Mouse (Mus musculus): ENCODE data around the gene Gm20852. TPM values are rescaled to one million over a fixed set of nuclear protein-coding genes. Genes with fewer than 3 reads are reported as not detected.
"Not testable (repeated sequence)": the region's sequence is repeated elsewhere in the genome, so short reads cannot be mapped to it uniquely, and the experiment has no call there.

Gene Gm20852
- not detected in 2 replicates for polyA plus RNA-seq (2016; fragmentation: Nextera tagmentation; extraction: Ambion mirVana)

DNA sequence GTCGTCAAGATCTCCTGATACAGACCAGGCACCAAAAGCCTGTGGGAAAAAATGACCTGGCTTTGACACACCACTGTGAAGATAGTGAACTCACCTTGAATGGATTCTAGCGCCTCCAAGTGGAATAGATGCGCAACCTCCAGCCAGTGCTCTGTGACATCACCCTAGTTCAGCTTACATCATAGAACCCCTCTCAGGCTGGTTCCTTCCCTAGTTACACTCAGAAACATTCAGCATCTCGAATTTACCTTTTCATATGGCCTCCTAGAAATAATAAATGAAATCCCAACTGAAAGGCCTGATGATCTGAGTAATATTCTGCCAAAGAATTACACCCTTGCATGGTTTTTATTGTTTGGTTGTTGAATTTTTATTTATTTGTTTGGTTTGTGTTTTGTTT lies at the start of gene Gm20852:
Gene Gm20852, minus strand, starts transcription at position 101 of the 400 bp plus-strand sequence.
- H3K27ac ChIP-seq; DNase-seq (ENCODE audit: extremely low spot score, low spot score); H3K9me3 ChIP-seq; H3K36me3 ChIP-seq (replicated peaks); H3K4me3 ChIP-seq; H3K27me3 ChIP-seq (ENCODE audit: poor library complexity, severe bottlenecking); H3K4me1 ChIP-seq: not testable (repeated sequence)
- no CpG with 5 or more reads among the region's 4 CpGs for WGBS
